Mouse (Mus musculus): ENCODE results near the gene Dazap2.
"Not testable (repeated sequence)": the region's sequence is repeated elsewhere in the genome, so short reads cannot be mapped to it uniquely, and the experiment has no call there.

Gene Dazap2

GRCm38 (mm10) chr15:100614218-100614995 lies 742 bp upstream of the Dazap2 start:
- Histone ChIP-seq H3K27me3 (ENCODE audit: insufficient read depth, low read length) (no peaks in the 10 kb centered on the region), H3K4me3 (replicated peaks; ENCODE audit: low read length) (peak overlapping the region; percentile 81), H3K4me1 (replicated peaks; ENCODE audit: low read depth, low read length) (peaks cover 59% of the 10 kb centered on the region), H3K9me3 (ENCODE audit: low read length) (no peaks in the 10 kb centered on the region), H3K36me3 (ENCODE audit: insufficient read depth, low read length) (peaks cover 30% of the 10 kb centered on the region)
- TF ChIP-seq NANOG (IDR thresholded peaks at IDR 0.05; ENCODE audit: borderline replicate concordance, low read length) (no peak), POU5F1 (IDR thresholded peaks at IDR 0.05; ENCODE audit: borderline replicate concordance, low read length) (no peak), CTCF (conservative IDR thresholded peaks at IDR 0.05; ENCODE audit: low read length) (no peak)

- Histone ChIP-seq H3K9me3 (ENCODE audit: low read length) (no peaks in the 10 kb centered on the region), H3K36me3 (ENCODE audit: insufficient read depth, low read length) (peaks cover 44% of the 10 kb centered on the region), H3K27me3 (ENCODE audit: insufficient read depth, low read length) (no peaks in the 10 kb centered on the region), H3K4me3 (replicated peaks; ENCODE audit: low read length) (peak overlapping the region; percentile 97), H3K4me1 (replicated peaks; ENCODE audit: low read depth, low read length) (peaks cover 52% of the 10 kb centered on the region)
- TF ChIP-seq POU5F1 (IDR thresholded peaks at IDR 0.05; ENCODE audit: borderline replicate concordance, low read length) = no peak
- no peak for TF ChIP-seq NANOG (IDR thresholded peaks at IDR 0.05; ENCODE audit: borderline replicate concordance, low read length)
- TF ChIP-seq CTCF (conservative IDR thresholded peaks at IDR 0.05; ENCODE audit: low read length) = no peak
Observed at GRCm38 (mm10) chr15:100615825-100616220, 674 bp downstream of the Dazap2 start.

GRCm38 (mm10) chr15:100616221-100616620 lies 1.1 kb downstream of the Dazap2 start:
- TF ChIP-seq NANOG (IDR thresholded peaks at IDR 0.05; ENCODE audit: borderline replicate concordance, low read length) = no peak
- TF ChIP-seq CTCF (conservative IDR thresholded peaks at IDR 0.05; ENCODE audit: low read length) = no peak
- TF ChIP-seq POU5F1 (IDR thresholded peaks at IDR 0.05; ENCODE audit: borderline replicate concordance, low read length) = no peak
- Histone ChIP-seq H3K4me1 (replicated peaks; ENCODE audit: low read depth, low read length) (peaks cover 53% of the 10 kb centered on the region), H3K4me3 (replicated peaks; ENCODE audit: low read length) (peak overlapping the region; percentile 97), H3K27me3 (ENCODE audit: insufficient read depth, low read length) (no peaks in the 10 kb centered on the region), H3K9me3 (ENCODE audit: low read length) (no peaks in the 10 kb centered on the region), H3K36me3 (ENCODE audit: insufficient read depth, low read length) (peaks cover 48% of the 10 kb centered on the region)

DNA sequence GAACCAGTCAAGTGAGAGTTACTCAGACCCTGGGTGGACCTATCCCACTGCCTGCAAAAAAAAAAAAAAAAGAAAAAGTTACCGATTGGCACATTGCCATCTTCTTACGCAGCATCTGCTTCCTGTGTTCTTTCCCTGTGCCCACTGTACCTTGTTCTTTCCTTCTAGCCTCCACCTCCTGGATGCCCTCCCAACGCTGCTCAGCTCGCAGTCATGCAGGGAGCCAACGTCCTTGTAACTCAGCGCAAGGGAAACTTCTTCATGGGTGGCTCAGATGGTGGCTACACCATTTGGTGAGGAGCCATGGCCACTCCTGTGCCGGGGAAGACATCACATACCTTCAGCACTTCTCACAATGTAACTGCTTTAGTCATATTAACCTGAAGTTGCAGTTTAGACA lies 4.1 kb downstream of the Dazap2 start:
- Histone ChIP-seq H3K27me3 (ENCODE audit: insufficient read depth, low read length) (no peaks in the 10 kb centered on the region), H3K36me3 (ENCODE audit: insufficient read depth, low read length) (peaks cover 75% of the 10 kb centered on the region), H3K4me3 (replicated peaks; ENCODE audit: low read length) (no peak overlapping the region), H3K4me1 (replicated peaks; ENCODE audit: low read depth, low read length) (peaks cover 74% of the 10 kb centered on the region), H3K9me3 (ENCODE audit: low read length) (no peaks in the 10 kb centered on the region)
- TF ChIP-seq CTCF (conservative IDR thresholded peaks at IDR 0.05; ENCODE audit: low read length) (no peak), POU5F1 (IDR thresholded peaks at IDR 0.05; ENCODE audit: borderline replicate concordance, low read length) (no peak), NANOG (IDR thresholded peaks at IDR 0.05; ENCODE audit: borderline replicate concordance, low read length) (no peak)

- H3K9me3 ChIP-seq (ENCODE audit: low read length); H3K27me3 ChIP-seq (ENCODE audit: insufficient read depth, low read length); H3K4me3 ChIP-seq (replicated peaks; ENCODE audit: low read length): not testable (repeated sequence)
- Histone ChIP-seq H3K36me3 (ENCODE audit: insufficient read depth, low read length) (peaks cover 88% of the 10 kb centered on the region), H3K4me1 (replicated peaks; ENCODE audit: low read depth, low read length) (peaks cover 88% of the 10 kb centered on the region)
Observed at GRCm38 (mm10) chr15:100621671-100622070, 6.5 kb downstream of the Dazap2 start.

- H3K4me1 ChIP-seq (replicated peaks; ENCODE audit: low read depth, low read length) = peaks cover 88% of the 10 kb centered on the region
- H3K9me3 ChIP-seq (ENCODE audit: low read length) = no peaks in the 10 kb centered on the region
- TF ChIP-seq POU5F1 (IDR thresholded peaks at IDR 0.05; ENCODE audit: borderline replicate concordance, low read length) = no peak
- no peak for TF ChIP-seq NANOG (IDR thresholded peaks at IDR 0.05; ENCODE audit: borderline replicate concordance, low read length)
- TF ChIP-seq CTCF (conservative IDR thresholded peaks at IDR 0.05; ENCODE audit: low read length) = no peak
- H3K4me3 ChIP-seq (replicated peaks; ENCODE audit: low read length) = no peak overlapping the region
- no peaks in the 10 kb centered on the region for H3K27me3 ChIP-seq (ENCODE audit: insufficient read depth, low read length)
- peaks cover 83% of the 10 kb centered on the region for H3K36me3 ChIP-seq (ENCODE audit: insufficient read depth, low read length)
Observed at GRCm38 (mm10) chr15:100622164-100622563, 7.0 kb downstream of the Dazap2 start.

DNA sequence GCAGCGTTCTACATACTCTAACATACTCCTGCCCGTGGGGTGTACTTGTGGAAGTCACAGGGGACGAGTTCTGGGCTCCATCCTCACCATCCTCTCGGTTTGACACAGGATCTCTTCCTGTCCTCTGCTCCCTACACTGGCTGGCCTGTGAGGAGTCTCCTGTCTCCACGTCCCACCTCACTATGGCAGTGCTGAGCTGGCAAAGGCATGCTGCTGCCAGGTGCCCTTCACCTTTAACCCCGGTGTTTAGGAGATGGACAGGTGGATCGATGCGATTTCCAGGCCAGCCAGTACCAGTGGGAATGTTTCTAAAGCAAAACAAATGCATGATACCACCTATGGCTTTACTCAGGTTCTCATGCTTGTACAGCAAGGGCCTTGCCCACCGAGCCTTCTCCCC lies 8.6 kb downstream of the Dazap2 start:
- Histone ChIP-seq H3K4me1 (replicated peaks; ENCODE audit: low read depth, low read length) (peaks cover 88% of the 10 kb centered on the region), H3K9me3 (ENCODE audit: low read length) (no peaks in the 10 kb centered on the region), H3K36me3 (ENCODE audit: insufficient read depth, low read length) (peaks cover 68% of the 10 kb centered on the region), H3K4me3 (replicated peaks; ENCODE audit: low read length) (no peak overlapping the region), H3K27me3 (ENCODE audit: insufficient read depth, low read length) (no peaks in the 10 kb centered on the region)
- no peak for TF ChIP-seq NANOG (IDR thresholded peaks at IDR 0.05; ENCODE audit: borderline replicate concordance, low read length)

- H3K9me3 ChIP-seq (ENCODE audit: low read length) = no peaks in the 10 kb centered on the region
- no peaks in the 10 kb centered on the region for H3K27me3 ChIP-seq (ENCODE audit: insufficient read depth, low read length)
- H3K36me3 ChIP-seq (ENCODE audit: insufficient read depth, low read length) = peaks cover 61% of the 10 kb centered on the region
- peaks cover 88% of the 10 kb centered on the region for H3K4me1 ChIP-seq (replicated peaks; ENCODE audit: low read depth, low read length)
- 0 out of 2 replicates have a peak overlapping the region, but pooled peaks have one; percentile 11 for H3K4me3 ChIP-seq (replicated peaks; ENCODE audit: low read length)
- no peak for TF ChIP-seq POU5F1 (IDR thresholded peaks at IDR 0.05; ENCODE audit: borderline replicate concordance, low read length)
- TF ChIP-seq CTCF (conservative IDR thresholded peaks at IDR 0.05; ENCODE audit: low read length) = no peak
- TF ChIP-seq NANOG (IDR thresholded peaks at IDR 0.05; ENCODE audit: borderline replicate concordance, low read length) = no peak
Observed at GRCm38 (mm10) chr15:100624435-100624834, 9.3 kb downstream of the Dazap2 start.

GRCm38 (mm10) chr15:100627287-100627686 lies 12.1 kb downstream of the Dazap2 start:
- H3K36me3 ChIP-seq (ENCODE audit: insufficient read depth, low read length) = peaks cover 57% of the 10 kb centered on the region
- H3K9me3 ChIP-seq (ENCODE audit: low read length) = no peaks in the 10 kb centered on the region
- peak overlapping the region; percentile 62 for H3K4me3 ChIP-seq (replicated peaks; ENCODE audit: low read length)
- peaks cover 95% of the 10 kb centered on the region for H3K4me1 ChIP-seq (replicated peaks; ENCODE audit: low read depth, low read length)
- no peak for TF ChIP-seq NANOG (IDR thresholded peaks at IDR 0.05; ENCODE audit: borderline replicate concordance, low read length)
- TF ChIP-seq CTCF (conservative IDR thresholded peaks at IDR 0.05; ENCODE audit: low read length) = no peak
- no peak for TF ChIP-seq POU5F1 (IDR thresholded peaks at IDR 0.05; ENCODE audit: borderline replicate concordance, low read length)
- no peaks in the 10 kb centered on the region for H3K27me3 ChIP-seq (ENCODE audit: insufficient read depth, low read length)
